Mouse (Mus musculus): Measurements from ENCODE around the gene Gpr37l1. TPM values are rescaled to one million over a fixed set of nuclear protein-coding genes. Genes with fewer than 3 reads are reported as not detected.
"Not testable (repeated sequence)": the region's sequence is repeated elsewhere in the genome, so short reads cannot be mapped to it uniquely, and the experiment has no call there.

Gene Gpr37l1
- polyA plus RNA-seq, 1 experiment from 2014 or later = 1.3 TPM

DNA sequence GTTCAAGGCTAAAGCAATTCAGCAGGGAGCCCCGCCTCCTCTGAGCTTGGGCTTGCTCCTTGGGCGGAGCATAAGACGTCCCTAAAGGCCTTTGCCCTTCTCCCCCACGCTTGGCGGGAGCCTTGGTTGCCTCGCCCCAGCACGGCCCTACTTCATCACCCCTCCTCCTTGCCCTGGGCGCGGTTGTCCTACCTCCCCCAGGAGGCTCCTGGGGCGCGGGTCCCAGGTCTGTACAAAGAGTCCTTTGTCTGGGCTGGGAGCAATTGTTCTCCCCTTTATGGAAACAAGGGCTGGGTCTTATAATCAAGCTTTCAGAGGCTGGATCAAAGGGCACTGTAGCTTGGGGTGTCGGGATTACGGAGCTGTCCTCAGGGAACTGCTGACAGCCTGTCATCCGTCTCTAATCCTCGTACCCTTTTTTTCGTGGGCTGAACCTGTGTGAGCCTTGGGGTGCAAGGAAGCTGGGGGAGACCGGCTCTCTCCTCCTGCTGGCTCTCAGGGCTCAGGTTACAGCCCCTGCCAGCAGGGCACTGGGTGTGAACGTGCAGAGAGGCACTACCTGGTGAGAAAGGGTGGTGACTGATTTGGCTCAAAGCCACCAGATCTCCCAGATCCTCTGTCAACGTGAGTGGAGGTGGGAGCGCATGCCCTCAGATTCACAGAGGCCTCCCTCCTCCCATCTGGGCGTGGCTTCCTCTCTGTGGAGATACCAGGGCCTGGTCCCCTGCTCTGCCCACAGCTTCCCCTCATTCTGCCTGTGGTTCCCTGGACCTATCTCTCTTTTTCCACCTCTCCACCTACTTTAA, 31.7 kb upstream of the Gpr37l1 start:
- no peaks in the 10 kb centered on the region for H3K27me3 ChIP-seq (ENCODE audit: control insufficient read depth, insufficient read depth, low read length)
- H3K9ac ChIP-seq (ENCODE audit: low read length) = 0 out of 2 replicates have a peak overlapping the region, but pooled peaks have one; percentile 46
- 6% methylated on average over 21 of the region's 21 CpGs for WGBS
- H3K4me2 ChIP-seq (ENCODE audit: low read depth, low read length) = peak overlapping the region; percentile 25
- H3K4me3 ChIP-seq (replicated peaks; ENCODE audit: low read length) = 0 out of 2 replicates have a peak overlapping the region, but pooled peaks have one; percentile 0
- peak; percentile 92 for ATAC-seq (ENCODE audit: insufficient read depth, low FRiP score)
- H3K36me3 ChIP-seq (ENCODE audit: control insufficient read depth, insufficient read depth, low read length) = no peaks in the 10 kb centered on the region
- peak overlapping the region; percentile 96 for H3K27ac ChIP-seq (ENCODE audit: low read length)
- peaks cover 9% of the 10 kb centered on the region for H3K4me1 ChIP-seq (ENCODE audit: control insufficient read depth, insufficient read depth, low read length)
- no peaks in the 10 kb centered on the region for H3K9me3 ChIP-seq (replicated peaks; ENCODE audit: control insufficient read depth, low read length)

DNA sequence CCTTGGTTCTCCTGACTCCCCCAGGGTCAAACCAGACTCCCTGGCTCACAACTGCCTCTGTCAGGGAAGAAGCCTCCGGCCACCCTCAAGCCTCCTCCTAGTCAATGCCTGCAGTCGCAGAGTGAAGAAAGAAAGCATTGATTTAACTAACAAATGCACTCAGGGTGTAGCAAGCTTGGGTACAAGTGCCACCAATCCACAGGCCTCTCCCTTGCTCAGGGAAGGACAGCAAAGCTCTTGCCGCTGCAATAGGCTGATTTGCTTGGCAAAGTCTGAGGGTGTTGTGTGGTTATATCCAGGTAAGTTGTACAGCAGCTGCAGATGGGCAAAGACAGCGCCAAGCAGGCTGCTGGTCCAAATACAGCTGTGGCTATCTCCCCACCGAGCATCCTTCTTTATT, 30.9 kb upstream of the Gpr37l1 start:
- 58% methylated on average over 5 of the region's 5 CpGs for WGBS
- no peaks in the 10 kb centered on the region for H3K27me3 ChIP-seq (ENCODE audit: control insufficient read depth, insufficient read depth, low read length)
- peak overlapping the region; percentile 96 for H3K27ac ChIP-seq (ENCODE audit: low read length)
- no peaks in the 10 kb centered on the region for H3K9me3 ChIP-seq (replicated peaks; ENCODE audit: control insufficient read depth, low read length)
- H3K36me3 ChIP-seq (ENCODE audit: control insufficient read depth, insufficient read depth, low read length) = no peaks in the 10 kb centered on the region
- H3K4me3 ChIP-seq (replicated peaks; ENCODE audit: low read length) = no peak overlapping the region
- H3K9ac ChIP-seq (ENCODE audit: low read length) = peak overlapping the region; percentile 39; the same call in 1 of the 2 replicates
- peaks cover 9% of the 10 kb centered on the region for H3K4me1 ChIP-seq (ENCODE audit: control insufficient read depth, insufficient read depth, low read length)
- no peak for ATAC-seq (ENCODE audit: insufficient read depth, low FRiP score)
- H3K4me2 ChIP-seq (ENCODE audit: low read depth, low read length) = peak overlapping the region; percentile 25; the same call in 1 of the 2 replicates

DNA sequence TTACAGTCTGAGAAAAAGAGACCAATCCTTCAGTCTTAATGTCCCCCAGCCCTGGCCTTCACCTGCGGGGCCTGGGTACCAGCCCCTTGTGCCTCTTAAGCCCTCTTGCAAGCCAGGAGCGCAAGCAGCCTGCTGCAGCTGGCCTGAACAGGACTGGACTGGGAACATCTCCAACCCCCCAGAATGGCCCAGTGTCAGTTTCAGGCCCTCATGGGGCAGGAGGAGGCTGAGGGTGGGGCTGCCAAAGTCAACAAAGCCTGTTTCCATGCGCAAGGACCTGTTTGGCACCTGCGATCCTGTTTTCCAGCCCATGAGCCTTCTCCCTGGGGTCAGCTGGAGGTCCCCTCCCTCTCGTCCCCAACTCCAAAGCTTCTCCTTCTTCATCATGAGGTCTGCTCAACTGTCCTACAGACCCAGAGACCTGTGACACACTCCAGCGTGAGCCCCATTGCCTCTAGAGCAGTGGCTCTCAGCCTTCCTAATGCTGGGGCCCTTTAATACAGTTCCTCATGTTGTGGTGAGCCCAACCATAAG, 28.5 kb upstream of the Gpr37l1 start:
- Histone ChIP-seq H3K9me3 (replicated peaks; ENCODE audit: control insufficient read depth, low read length) (no peaks in the 10 kb centered on the region), H3K4me1 (ENCODE audit: control insufficient read depth, insufficient read depth, low read length) (peaks cover 9% of the 10 kb centered on the region), H3K4me2 (ENCODE audit: low read depth, low read length) (no peak overlapping the region), H3K9ac (ENCODE audit: low read length) (no peak overlapping the region; the same call in 1 of the 2 replicates), H3K27ac (ENCODE audit: low read length) (peak overlapping the region; percentile 81), H3K27me3 (ENCODE audit: control insufficient read depth, insufficient read depth, low read length) (no peaks in the 10 kb centered on the region), H3K36me3 (ENCODE audit: control insufficient read depth, insufficient read depth, low read length) (no peaks in the 10 kb centered on the region), H3K4me3 (replicated peaks; ENCODE audit: low read length) (no peak overlapping the region)
- 68% methylated on average over 6 of the region's 6 CpGs for WGBS
- ATAC-seq (ENCODE audit: insufficient read depth, low FRiP score) = no peak

DNA sequence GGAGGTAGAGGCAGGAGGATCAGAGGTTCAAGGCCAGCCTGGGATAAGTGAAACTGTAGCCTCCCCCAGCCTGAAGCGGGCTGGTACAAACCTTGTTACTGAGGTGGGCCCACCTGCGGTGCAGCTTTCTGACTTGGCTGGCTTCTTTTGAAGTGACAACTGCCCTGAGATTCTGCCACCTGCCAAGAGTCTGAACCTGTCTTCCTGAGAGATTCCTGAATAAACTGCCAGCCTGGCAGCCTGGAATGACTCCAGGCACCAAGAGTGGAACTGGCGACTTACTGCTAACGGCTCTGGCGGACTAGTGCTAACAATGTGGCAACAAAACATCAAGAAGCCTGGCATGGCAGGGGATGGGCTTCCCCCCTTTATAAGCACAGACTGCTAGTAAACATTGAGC, 26.9 kb upstream of the Gpr37l1 start:
- not testable (repeated sequence) for H3K27me3 ChIP-seq (ENCODE audit: control insufficient read depth, insufficient read depth, low read length); H3K4me2 ChIP-seq (ENCODE audit: low read depth, low read length); H3K4me3 ChIP-seq (replicated peaks; ENCODE audit: low read length); H3K4me1 ChIP-seq (ENCODE audit: control insufficient read depth, insufficient read depth, low read length); H3K27ac ChIP-seq (ENCODE audit: low read length); ATAC-seq (ENCODE audit: insufficient read depth, low FRiP score); H3K9ac ChIP-seq (ENCODE audit: low read length); H3K36me3 ChIP-seq (ENCODE audit: control insufficient read depth, insufficient read depth, low read length); H3K9me3 ChIP-seq (replicated peaks; ENCODE audit: control insufficient read depth, low read length)
- WGBS = 74% methylated on average over 5 of the region's 5 CpGs

DNA sequence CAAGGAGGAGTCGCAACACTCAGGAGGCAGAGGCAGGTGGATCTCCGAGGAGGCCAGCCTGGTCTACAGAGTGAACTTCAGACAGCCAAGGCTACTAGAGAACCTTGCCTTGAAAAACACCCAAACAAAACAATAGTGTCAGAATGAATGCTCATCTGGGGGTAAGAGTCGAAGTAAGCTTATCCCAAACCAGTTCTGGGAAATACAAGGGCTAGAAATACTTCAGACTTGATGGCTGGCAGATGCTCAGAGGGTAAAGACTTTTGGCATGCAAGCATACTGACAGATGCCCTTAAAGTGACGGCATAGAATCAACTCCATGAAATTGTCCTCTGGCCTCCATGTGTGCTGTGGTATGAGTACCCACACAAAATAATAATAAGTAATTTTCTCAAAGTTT, 21.7 kb upstream of the Gpr37l1 start:
- H3K36me3 ChIP-seq (ENCODE audit: control insufficient read depth, insufficient read depth, low read length) = no peaks in the 10 kb centered on the region
- no peak overlapping the region for H3K9ac ChIP-seq (ENCODE audit: low read length)
- no peaks in the 10 kb centered on the region for H3K9me3 ChIP-seq (replicated peaks; ENCODE audit: control insufficient read depth, low read length)
- H3K4me1 ChIP-seq (ENCODE audit: control insufficient read depth, insufficient read depth, low read length) = no peaks in the 10 kb centered on the region
- no peak overlapping the region for H3K4me2 ChIP-seq (ENCODE audit: low read depth, low read length)
- ATAC-seq (ENCODE audit: insufficient read depth, low FRiP score) = no peak
- no peaks in the 10 kb centered on the region for H3K27me3 ChIP-seq (ENCODE audit: control insufficient read depth, insufficient read depth, low read length)
- WGBS = 83% methylated on average over 4 of the region's 4 CpGs
- no peak overlapping the region for H3K27ac ChIP-seq (ENCODE audit: low read length)
- no peak overlapping the region for H3K4me3 ChIP-seq (replicated peaks; ENCODE audit: low read length)

DNA sequence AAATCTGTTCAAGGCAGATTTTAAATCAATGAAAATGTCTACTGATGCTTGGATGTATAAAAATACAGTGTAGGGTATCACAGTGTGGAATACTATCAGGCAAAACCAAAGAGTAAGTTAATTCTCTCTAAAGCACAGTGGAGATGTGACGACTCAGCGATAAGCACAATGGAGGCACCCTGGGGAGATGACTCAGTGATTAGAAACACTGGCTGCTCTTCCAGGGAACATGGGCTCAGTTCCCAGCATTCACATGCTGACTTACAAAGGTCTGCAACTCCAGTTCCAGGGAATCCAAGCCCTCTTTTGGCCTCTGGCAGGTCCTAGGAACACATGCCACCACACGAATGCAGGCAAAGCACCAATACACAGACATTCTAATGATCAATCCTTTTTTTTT, 20.7 kb upstream of the Gpr37l1 start:
- ATAC-seq (ENCODE audit: insufficient read depth, low FRiP score) = no peak
- Histone ChIP-seq H3K27me3 (ENCODE audit: control insufficient read depth, insufficient read depth, low read length) (no peaks in the 10 kb centered on the region), H3K4me2 (ENCODE audit: low read depth, low read length) (no peak overlapping the region), H3K27ac (ENCODE audit: low read length) (no peak overlapping the region), H3K9me3 (replicated peaks; ENCODE audit: control insufficient read depth, low read length) (no peaks in the 10 kb centered on the region), H3K9ac (ENCODE audit: low read length) (no peak overlapping the region), H3K36me3 (ENCODE audit: control insufficient read depth, insufficient read depth, low read length) (no peaks in the 10 kb centered on the region), H3K4me3 (replicated peaks; ENCODE audit: low read length) (no peak overlapping the region), H3K4me1 (ENCODE audit: control insufficient read depth, insufficient read depth, low read length) (no peaks in the 10 kb centered on the region)
- 42% methylated on average over 3 of the region's 3 CpGs for WGBS

DNA sequence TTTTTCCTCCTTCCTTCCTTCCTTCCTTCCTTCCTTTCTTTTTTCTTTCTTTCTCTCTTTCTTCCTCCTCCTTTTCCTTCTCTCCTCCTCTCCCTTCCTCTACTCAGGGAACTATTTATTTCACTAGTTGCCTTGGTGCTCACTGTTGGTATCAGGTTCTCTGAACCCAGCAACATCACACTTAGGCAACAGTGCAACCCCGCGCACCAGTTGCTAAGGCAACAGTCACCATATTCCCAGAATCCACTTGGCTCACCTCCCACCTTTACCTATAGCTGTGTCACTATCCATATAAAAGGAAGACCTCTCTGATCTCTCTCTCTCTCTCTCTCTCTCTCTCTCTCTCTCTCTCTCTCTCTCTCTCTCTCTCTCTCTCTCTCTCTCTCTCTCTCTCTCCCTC, 19.5 kb upstream of the Gpr37l1 start:
- 43% methylated on average over 2 of the region's 2 CpGs for WGBS
- not testable (repeated sequence) for H3K4me1 ChIP-seq (ENCODE audit: control insufficient read depth, insufficient read depth, low read length); H3K4me2 ChIP-seq (ENCODE audit: low read depth, low read length); H3K36me3 ChIP-seq (ENCODE audit: control insufficient read depth, insufficient read depth, low read length); H3K4me3 ChIP-seq (replicated peaks; ENCODE audit: low read length); H3K9me3 ChIP-seq (replicated peaks; ENCODE audit: control insufficient read depth, low read length); H3K27me3 ChIP-seq (ENCODE audit: control insufficient read depth, insufficient read depth, low read length); H3K27ac ChIP-seq (ENCODE audit: low read length); ATAC-seq (ENCODE audit: insufficient read depth, low FRiP score); H3K9ac ChIP-seq (ENCODE audit: low read length)

DNA sequence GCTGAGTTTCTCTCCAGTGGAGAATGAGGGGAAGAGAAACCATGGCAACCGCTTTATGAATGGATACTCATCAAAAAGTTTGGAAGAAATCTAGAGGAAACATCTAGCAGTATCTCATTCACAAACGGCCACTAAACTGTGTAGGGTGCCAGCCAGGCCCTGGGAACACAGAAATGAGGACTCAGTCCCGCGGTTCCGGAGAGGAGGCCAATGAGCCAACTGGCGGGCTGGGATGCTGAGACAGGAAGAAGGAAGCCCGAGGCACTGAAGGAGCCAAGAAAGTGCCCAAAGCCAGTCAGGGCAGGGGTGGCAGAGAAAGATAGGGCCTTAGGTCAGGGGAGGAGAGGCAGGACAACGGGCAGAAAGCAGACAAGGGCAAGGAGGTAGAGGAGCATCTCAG, 18.9 kb upstream of the Gpr37l1 start:
- Histone ChIP-seq H3K27ac (ENCODE audit: low read length) (no peak overlapping the region), H3K4me3 (replicated peaks; ENCODE audit: low read length) (no peak overlapping the region), H3K9ac (ENCODE audit: low read length) (no peak overlapping the region), H3K27me3 (ENCODE audit: control insufficient read depth, insufficient read depth, low read length) (no peaks in the 10 kb centered on the region), H3K36me3 (ENCODE audit: control insufficient read depth, insufficient read depth, low read length) (no peaks in the 10 kb centered on the region), H3K4me2 (ENCODE audit: low read depth, low read length) (no peak overlapping the region), H3K9me3 (replicated peaks; ENCODE audit: control insufficient read depth, low read length) (no peaks in the 10 kb centered on the region), H3K4me1 (ENCODE audit: control insufficient read depth, insufficient read depth, low read length) (peaks cover 11% of the 10 kb centered on the region)
- ATAC-seq (ENCODE audit: insufficient read depth, low FRiP score) = no peak
- WGBS = 50% methylated on average over 8 of the region's 8 CpGs

DNA sequence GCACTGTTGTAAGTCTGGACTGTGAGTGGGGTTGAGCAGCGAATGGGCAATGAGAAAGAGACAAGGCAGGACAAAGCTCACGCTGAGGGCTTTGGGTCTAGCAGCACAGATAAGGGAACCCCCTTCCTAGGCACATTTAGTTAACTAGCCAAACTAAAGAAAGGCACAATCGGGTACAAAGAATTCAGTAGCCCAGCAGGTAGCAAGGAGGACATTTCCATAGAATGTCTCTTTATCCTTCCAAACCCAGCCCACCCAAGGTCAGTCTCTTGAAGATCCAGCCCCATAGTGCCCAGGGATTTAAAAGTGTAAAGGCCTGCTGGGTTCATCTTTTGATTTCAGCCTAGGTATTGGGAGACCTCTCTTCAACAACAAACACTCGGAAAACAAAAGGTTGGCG, 18.5 kb upstream of the Gpr37l1 start:
- Histone ChIP-seq H3K4me2 (ENCODE audit: low read depth, low read length) (no peak overlapping the region), H3K36me3 (ENCODE audit: control insufficient read depth, insufficient read depth, low read length) (no peaks in the 10 kb centered on the region), H3K9ac (ENCODE audit: low read length) (no peak overlapping the region), H3K27ac (ENCODE audit: low read length) (no peak overlapping the region), H3K4me1 (ENCODE audit: control insufficient read depth, insufficient read depth, low read length) (peaks cover 11% of the 10 kb centered on the region), H3K27me3 (ENCODE audit: control insufficient read depth, insufficient read depth, low read length) (no peaks in the 10 kb centered on the region), H3K4me3 (replicated peaks; ENCODE audit: low read length) (no peak overlapping the region), H3K9me3 (replicated peaks; ENCODE audit: control insufficient read depth, low read length) (no peaks in the 10 kb centered on the region)
- WGBS = 58% methylated on average over 5 of the region's 5 CpGs
- no peak for ATAC-seq (ENCODE audit: insufficient read depth, low FRiP score)
